Mouse (Mus musculus): ENCODE results near the gene Nupl1. TPM values are rescaled to one million over a fixed set of nuclear protein-coding genes. Genes with fewer than 3 reads are reported as not detected.
A peak's percentile ranks its signal among the peaks of the same experiment; 100 is the strongest.

The Nupl1 gene
- polyA plus RNA-seq, 1 experiment = not detected

DNA sequence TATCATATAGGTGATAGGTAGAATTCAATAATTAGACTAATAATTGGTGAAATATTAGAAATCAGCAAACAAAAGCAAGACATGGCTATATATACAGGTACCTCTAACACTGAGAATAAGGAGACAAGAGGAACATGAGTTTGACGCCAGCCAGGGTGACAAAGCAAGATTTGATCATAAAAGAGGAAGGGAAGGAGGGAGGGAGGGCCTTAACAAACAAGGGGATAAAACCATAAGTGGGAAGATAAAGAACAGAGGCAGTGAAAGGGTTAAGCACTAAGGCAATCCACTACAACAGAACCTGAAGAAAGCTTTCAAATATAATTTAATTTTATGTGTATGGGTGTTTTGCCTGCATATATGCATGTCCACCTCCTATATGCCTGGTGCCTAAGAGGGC is 56.6 kb downstream of the Nupl1 start:
- no peak overlapping the region for H3K27ac ChIP-seq (replicated peaks; ENCODE audit: low read depth, low read length)
- H3K4me3 ChIP-seq (ENCODE audit: insufficient read depth, low read depth, low read length) = no peak overlapping the region
- H3K4me1 ChIP-seq (ENCODE audit: control insufficient read depth, insufficient read depth, insufficient read length, low read length) = no peaks in the 10 kb centered on the region

GRCm38 (mm10) chr14:60189771-60190170 is 61.5 kb downstream of the Nupl1 start:
- H3K4me1 ChIP-seq (ENCODE audit: control insufficient read depth, insufficient read depth, insufficient read length, low read length) = no peaks in the 10 kb centered on the region
- no peak overlapping the region for H3K4me3 ChIP-seq (ENCODE audit: insufficient read depth, low read depth, low read length)
- no peak overlapping the region for H3K27ac ChIP-seq (replicated peaks; ENCODE audit: low read depth, low read length)

DNA sequence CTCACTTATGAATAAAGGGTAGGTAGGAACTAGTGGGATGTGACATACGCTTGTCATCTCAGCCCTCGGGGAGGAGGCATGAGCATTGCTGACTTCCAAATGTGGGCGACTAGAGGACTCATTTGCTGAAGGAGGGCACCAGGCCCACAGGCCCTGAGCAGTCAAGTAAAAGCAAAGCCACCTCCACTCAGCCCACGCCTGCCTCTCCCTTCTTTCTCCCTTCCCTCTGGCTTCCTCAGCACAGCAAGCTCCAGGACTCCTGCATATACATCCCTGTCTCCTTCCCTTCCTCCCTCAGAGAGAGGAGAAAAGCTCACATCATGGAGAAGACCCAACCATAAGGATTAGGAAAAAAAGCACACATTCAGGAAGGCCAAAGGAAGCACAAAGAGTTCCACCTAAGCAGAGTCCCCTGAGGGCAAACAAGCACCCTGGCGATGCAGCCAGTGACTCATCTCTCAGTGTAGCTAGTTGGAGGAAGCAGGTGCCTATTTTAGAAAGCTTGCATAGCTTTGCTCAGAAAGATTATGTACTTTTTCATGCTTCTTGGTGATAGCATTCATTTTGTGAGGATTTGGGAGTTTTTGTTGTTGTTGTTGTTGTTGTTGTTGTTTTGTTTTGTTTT is 62.9 kb downstream of the Nupl1 start:
- Histone ChIP-seq H3K27ac (replicated peaks; ENCODE audit: low read depth, low read length) (no peak overlapping the region), H3K4me3 (ENCODE audit: insufficient read depth, low read depth, low read length) (no peak overlapping the region), H3K4me1 (ENCODE audit: control insufficient read depth, insufficient read depth, insufficient read length, low read length) (no peaks in the 10 kb centered on the region)

- no peak overlapping the region for H3K27ac ChIP-seq (replicated peaks; ENCODE audit: low read depth, low read length)
- no peak overlapping the region for H3K4me3 ChIP-seq (ENCODE audit: insufficient read depth, low read depth, low read length)
- no peaks in the 10 kb centered on the region for H3K4me1 ChIP-seq (ENCODE audit: control insufficient read depth, insufficient read depth, insufficient read length, low read length)
These were observed 69.9 kb downstream of the Nupl1 start for GRCm38 (mm10) chr14:60181306-60181705.

DNA sequence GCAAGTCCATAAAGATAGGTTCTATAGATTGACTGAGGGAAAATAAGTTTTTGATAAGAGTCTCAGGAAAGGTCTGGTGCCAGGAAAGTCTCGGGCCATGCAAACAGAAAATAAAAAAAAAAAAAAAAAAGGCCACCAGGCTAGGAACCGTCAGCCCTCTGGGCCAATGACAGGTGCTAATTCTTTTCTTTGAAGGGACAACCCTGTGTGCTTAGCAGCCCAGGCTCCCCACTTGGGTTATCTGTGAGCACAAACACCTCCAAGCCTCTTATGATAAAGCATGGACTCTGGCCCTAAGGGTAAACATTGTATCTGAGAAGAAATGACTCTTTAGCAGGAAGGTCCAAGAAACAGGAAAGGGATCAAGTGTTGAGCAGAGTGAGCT is 72.7 kb downstream of the Nupl1 start:
- no peak overlapping the region for H3K4me3 ChIP-seq (ENCODE audit: insufficient read depth, low read depth, low read length)
- H3K27ac ChIP-seq (replicated peaks; ENCODE audit: low read depth, low read length) = no peak overlapping the region
- no peaks in the 10 kb centered on the region for H3K4me1 ChIP-seq (ENCODE audit: control insufficient read depth, insufficient read depth, insufficient read length, low read length)

DNA sequence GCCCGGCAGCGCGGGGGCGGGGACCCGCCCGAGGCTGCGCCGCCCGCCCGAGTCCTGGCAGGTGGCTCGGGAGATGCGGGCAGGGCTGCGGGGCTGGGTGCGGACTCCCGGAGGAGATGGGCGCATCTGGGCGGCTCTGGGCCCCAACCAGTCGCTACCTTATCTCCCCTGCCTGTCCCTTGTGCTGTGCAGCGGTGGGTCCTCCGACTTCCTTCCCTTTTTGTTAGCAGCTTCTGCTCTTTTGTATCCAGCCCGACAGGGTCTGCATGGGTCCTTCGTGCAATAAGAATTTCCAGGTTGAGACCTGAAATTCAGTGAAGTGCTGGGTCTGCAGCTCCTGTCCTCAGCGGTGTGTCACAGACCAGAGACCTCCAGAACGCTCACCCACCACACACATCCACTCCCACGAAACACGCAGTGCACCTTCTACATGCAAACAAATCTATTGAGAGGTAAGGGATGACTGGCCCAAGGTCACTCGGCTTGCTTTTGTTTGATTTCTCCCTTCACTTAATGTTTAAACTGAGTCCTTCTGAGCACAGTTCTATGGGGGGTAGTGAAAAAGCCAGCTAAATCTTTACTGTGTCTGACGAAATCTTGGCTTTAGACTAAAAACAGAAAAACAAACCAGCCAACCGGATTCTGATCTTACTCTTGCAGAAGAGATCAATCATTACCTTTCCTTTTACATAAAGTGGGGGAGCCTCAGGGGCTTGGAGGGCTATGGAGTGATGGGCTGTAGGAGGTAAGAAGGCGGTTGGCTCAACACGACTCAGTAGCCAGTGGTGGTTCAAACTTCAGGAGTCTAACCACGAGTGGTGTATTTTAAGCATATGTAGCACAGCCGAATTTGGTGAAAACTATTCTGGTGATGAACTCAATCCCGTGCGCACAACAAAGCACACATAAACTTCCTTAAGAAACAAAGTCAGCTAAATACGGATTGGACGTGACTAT is 73.3 kb downstream of the Nupl1 start:
- peak overlapping the region; percentile 51 for H3K4me3 ChIP-seq (ENCODE audit: insufficient read depth, low read depth, low read length)
- no peaks in the 10 kb centered on the region for H3K4me1 ChIP-seq (ENCODE audit: control insufficient read depth, insufficient read depth, insufficient read length, low read length)
- no peak overlapping the region for H3K27ac ChIP-seq (replicated peaks; ENCODE audit: low read depth, low read length)

GRCm38 (mm10) chr14:60176891-60177613 is 74.2 kb downstream of the Nupl1 start:
- H3K4me1 ChIP-seq (ENCODE audit: control insufficient read depth, insufficient read depth, insufficient read length, low read length) = no peaks in the 10 kb centered on the region
- no peak overlapping the region for H3K27ac ChIP-seq (replicated peaks; ENCODE audit: low read depth, low read length)

DNA sequence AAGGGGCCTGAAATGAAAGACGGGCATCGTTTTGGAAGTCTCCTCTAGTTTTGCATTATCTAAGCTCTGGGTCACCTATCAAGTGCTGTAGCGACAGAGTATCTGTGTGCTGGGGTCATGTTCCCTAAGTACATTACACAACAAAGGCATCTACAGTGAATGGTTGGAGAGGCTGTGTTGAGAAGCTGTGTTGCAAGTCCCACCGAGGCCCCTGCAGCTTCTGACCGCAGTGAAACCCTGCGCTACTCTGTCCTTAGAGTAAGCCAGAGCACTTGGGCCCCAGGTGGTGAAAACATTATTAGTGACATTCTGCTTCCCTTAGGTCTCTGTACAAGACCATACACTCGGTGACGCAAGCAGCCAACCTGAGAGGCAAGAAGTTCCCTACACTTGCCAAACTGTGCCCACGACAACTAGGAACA is 74.8 kb downstream of the Nupl1 start:
- Histone ChIP-seq H3K4me1 (ENCODE audit: control insufficient read depth, insufficient read depth, insufficient read length, low read length) (no peaks in the 10 kb centered on the region), H3K4me3 (ENCODE audit: insufficient read depth, low read depth, low read length) (peak overlapping the region; percentile 51), H3K27ac (replicated peaks; ENCODE audit: low read depth, low read length) (no peak overlapping the region)

More at GRCm38 (mm10) chr14:60176891-60177613, 74.2 kb downstream of the Nupl1 start:
- H3K4me3 ChIP-seq (ENCODE audit: insufficient read depth, low read depth, low read length) = peak overlapping the region; percentile 51

- no peaks in the 10 kb centered on the region for H3K4me1 ChIP-seq (ENCODE audit: control insufficient read depth, insufficient read depth, insufficient read length, low read length)
- H3K27ac ChIP-seq (replicated peaks; ENCODE audit: low read depth, low read length) = no peak overlapping the region
- H3K4me3 ChIP-seq (ENCODE audit: insufficient read depth, low read depth, low read length) = no peak overlapping the region
These were observed 78.8 kb downstream of the Nupl1 start for GRCm38 (mm10) chr14:60172286-60173055.

- no peak overlapping the region for H3K27ac ChIP-seq (replicated peaks; ENCODE audit: low read depth, low read length)
- no peaks in the 10 kb centered on the region for H3K4me1 ChIP-seq (ENCODE audit: control insufficient read depth, insufficient read depth, insufficient read length, low read length)
- no peak overlapping the region for H3K4me3 ChIP-seq (ENCODE audit: insufficient read depth, low read depth, low read length)
These were observed 80.2 kb downstream of the Nupl1 start for GRCm38 (mm10) chr14:60170845-60171610.

- H3K27ac ChIP-seq (replicated peaks; ENCODE audit: low read depth, low read length) = no peak overlapping the region
These were observed 87.9 kb downstream of the Nupl1 start for GRCm38 (mm10) chr14:60163367-60163766.

DNA sequence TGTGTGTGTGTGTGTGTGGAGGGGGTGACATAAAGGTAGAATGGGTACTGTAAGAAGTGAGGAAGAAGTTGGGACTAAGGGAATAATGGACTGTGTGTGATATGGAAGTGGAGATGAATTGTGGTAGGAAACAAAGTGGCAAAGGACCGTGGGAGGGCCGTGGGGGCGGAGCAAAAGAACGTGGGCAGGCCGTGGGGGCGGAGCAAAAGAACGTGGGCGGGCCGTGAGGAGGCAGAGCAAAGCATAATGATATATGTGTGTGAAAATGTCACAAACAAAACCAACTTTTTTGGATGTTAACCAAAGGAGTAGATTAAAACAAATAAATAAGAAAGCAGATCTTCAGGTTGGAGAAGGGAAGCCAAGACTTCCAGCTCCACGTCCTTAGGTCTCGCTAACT is 98.9 kb downstream of the Nupl1 start:
- H3K4me3 ChIP-seq (ENCODE audit: insufficient read depth, low read depth, low read length) = no peak overlapping the region
- H3K27ac ChIP-seq (replicated peaks; ENCODE audit: low read depth, low read length) = no peak overlapping the region
- H3K4me1 ChIP-seq (ENCODE audit: control insufficient read depth, insufficient read depth, insufficient read length, low read length) = no peaks in the 10 kb centered on the region

More at GRCm38 (mm10) chr14:60163367-60163766, 87.9 kb downstream of the Nupl1 start:
- Histone ChIP-seq H3K4me1 (ENCODE audit: control insufficient read depth, insufficient read depth, insufficient read length, low read length) (no peaks in the 10 kb centered on the region), H3K4me3 (ENCODE audit: insufficient read depth, low read depth, low read length) (no peak overlapping the region)

GRCm38 (mm10) chr14:60148893-60149292 is 102.3 kb downstream of the Nupl1 start:
- Histone ChIP-seq H3K4me3 (ENCODE audit: insufficient read depth, low read depth, low read length) (no peak overlapping the region), H3K27ac (replicated peaks; ENCODE audit: low read depth, low read length) (no peak overlapping the region), H3K4me1 (ENCODE audit: control insufficient read depth, insufficient read depth, insufficient read length, low read length) (no peaks in the 10 kb centered on the region)

DNA sequence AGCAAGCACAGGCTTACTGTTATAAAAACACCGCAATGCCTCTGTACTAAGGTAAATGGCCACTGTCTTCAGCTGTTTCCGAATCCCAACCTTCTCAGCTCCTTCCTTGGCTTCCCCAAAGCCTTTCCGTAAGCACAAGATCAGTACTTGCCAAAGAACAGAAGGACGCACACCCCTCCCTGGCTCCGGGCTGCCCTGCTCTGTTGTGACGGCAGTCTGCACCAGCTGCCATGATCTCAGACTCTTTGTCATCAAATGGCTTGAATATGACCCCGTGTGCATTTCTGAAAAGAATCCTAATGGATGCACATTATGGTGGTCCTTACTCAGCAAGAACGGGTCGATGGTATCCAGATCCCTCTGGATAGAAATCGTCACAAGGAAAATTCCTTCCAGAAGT is 108.0 kb downstream of the Nupl1 start:
- H3K4me3 ChIP-seq (ENCODE audit: insufficient read depth, low read depth, low read length) = no peak overlapping the region
- no peak overlapping the region for H3K27ac ChIP-seq (replicated peaks; ENCODE audit: low read depth, low read length)
- H3K4me1 ChIP-seq (ENCODE audit: control insufficient read depth, insufficient read depth, insufficient read length, low read length) = no peaks in the 10 kb centered on the region
